Mouse (Mus musculus): ENCODE results near the gene Fbxl22. TPM values are rescaled to one million over a fixed set of nuclear protein-coding genes. Genes with fewer than 3 reads are reported as not detected.
A peak's percentile ranks its signal among the peaks of the same experiment; 100 is the strongest.

Fbxl22 gene
- 80.6 and 96.3 TPM in 2 replicates for polyA plus RNA-seq (2012; rRNA removed)

GRCm38 (mm10) chr9:66514256-66514770 lies at the start of gene Fbxl22:
Gene Fbxl22, minus strand, starts transcription at chr9:66514593.
- peak; percentile 56 for DNase-seq (ENCODE audit: low spot score)

- no peak for DNase-seq (ENCODE audit: low spot score)
These were observed 47.8 kb upstream of the Fbxl22 start for GRCm38 (mm10) chr9:66562215-66562614.

- DNase-seq (ENCODE audit: low spot score) = no peak
These were observed 47.1 kb upstream of the Fbxl22 start for GRCm38 (mm10) chr9:66561496-66561895.

- no peak for DNase-seq (ENCODE audit: low spot score)
These were observed 46.3 kb upstream of the Fbxl22 start for GRCm38 (mm10) chr9:66560728-66561127.

GRCm38 (mm10) chr9:66560295-66560694 lies 45.9 kb upstream of the Fbxl22 start:
- no peak for DNase-seq (ENCODE audit: low spot score)

GRCm38 (mm10) chr9:66558971-66559370 lies 44.6 kb upstream of the Fbxl22 start:
- DNase-seq (ENCODE audit: low spot score) = no peak

- DNase-seq (ENCODE audit: low spot score) = no peak
These were observed 28.4 kb upstream of the Fbxl22 start for GRCm38 (mm10) chr9:66542785-66543184.

GRCm38 (mm10) chr9:66521595-66521994 lies 7.2 kb upstream of the Fbxl22 start:
- no peak for DNase-seq (ENCODE audit: low spot score)

- DNase-seq (ENCODE audit: low spot score) = no peak
These were observed 5.9 kb upstream of the Fbxl22 start for GRCm38 (mm10) chr9:66520299-66520698.

- DNase-seq (ENCODE audit: low spot score) = no peak
These were observed 4.5 kb upstream of the Fbxl22 start for GRCm38 (mm10) chr9:66518901-66519300.

GRCm38 (mm10) chr9:66518251-66518650 lies 3.9 kb upstream of the Fbxl22 start:
- DNase-seq (ENCODE audit: low spot score) = no peak

- no peak for DNase-seq (ENCODE audit: low spot score)
These were observed 3.4 kb upstream of the Fbxl22 start for GRCm38 (mm10) chr9:66517746-66518145.

GRCm38 (mm10) chr9:66516296-66516940 lies 2.0 kb upstream of the Fbxl22 start:
- DNase-seq (ENCODE audit: low spot score) = no peak

GRCm38 (mm10) chr9:66515680-66516210 lies 1.4 kb upstream of the Fbxl22 start:
- no peak for DNase-seq (ENCODE audit: low spot score)

- no peak for DNase-seq (ENCODE audit: low spot score)
These were observed 722 bp upstream of the Fbxl22 start for GRCm38 (mm10) chr9:66515115-66515514.

GRCm38 (mm10) chr9:66513661-66514255 lies 635 bp downstream of the Fbxl22 start:
- DNase-seq (ENCODE audit: low spot score) = no peak

GRCm38 (mm10) chr9:66513150-66513549 lies 1.2 kb downstream of the Fbxl22 start:
- no peak for DNase-seq (ENCODE audit: low spot score)

GRCm38 (mm10) chr9:66512351-66512671 lies 2.1 kb downstream of the Fbxl22 start:
- DNase-seq (ENCODE audit: low spot score) = peak; percentile 72

- peak; percentile 89 for DNase-seq (ENCODE audit: low spot score)
These were observed 2.6 kb downstream of the Fbxl22 start for GRCm38 (mm10) chr9:66511580-66512350.

- DNase-seq (ENCODE audit: low spot score) = no peak
These were observed 3.4 kb downstream of the Fbxl22 start for GRCm38 (mm10) chr9:66510944-66511343.

GRCm38 (mm10) chr9:66510351-66510841 lies 4.0 kb downstream of the Fbxl22 start:
- DNase-seq (ENCODE audit: low spot score) = no peak

- DNase-seq (ENCODE audit: low spot score) = no peak
These were observed 5.4 kb downstream of the Fbxl22 start for GRCm38 (mm10) chr9:66508890-66509399.

Data from urinary bladder, adult 2 months (tissue).